10 mouse cellular contexts compared by ENCODE assay signal in the genomic region with DNA sequence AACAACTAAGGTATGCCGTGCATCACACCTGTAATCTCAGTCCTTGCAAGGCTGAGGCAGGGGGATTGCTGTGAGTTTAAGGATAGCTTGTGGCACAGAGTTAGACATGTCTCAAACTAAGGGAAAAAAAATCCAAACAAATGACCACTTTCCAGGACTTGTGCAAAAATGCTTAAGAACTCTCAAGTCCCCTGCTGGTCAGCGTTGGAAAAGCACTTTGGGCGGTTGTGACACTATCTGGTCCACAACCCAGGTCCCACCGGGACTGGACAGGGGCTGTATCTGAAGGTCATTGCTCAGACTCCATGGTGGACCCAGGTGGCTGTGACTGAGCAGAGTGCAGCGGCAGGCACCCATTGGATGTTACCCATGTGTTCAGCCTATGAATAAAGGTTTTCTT. TPM values are rescaled to one million over a fixed set of nuclear protein-coding genes. Genes with fewer than 3 reads are reported as not detected.
DNase-seq lines count a peak whose midpoint lies in the region; ATAC-seq and TF ChIP-seq lines count a peak whose summit lies in the region.
"Had no signal": no experiment of that assay in that cellular context is flagged by ENCODE, and none has a peak within 500 bp of the region (broad histone marks: within the 10 kb centered on the region; RNA-seq: fewer than 3 reads in every experiment).

No protein-coding gene starts in this region.

- H3K9me3 ChIP-seq in kidney, embryonic 15.5 days (replicated peaks) = no peaks in the 10 kb centered on the region
- H3K9me3 ChIP-seq in lung, postnatal 0 days (ENCODE audit: low read length) = no peaks in the 10 kb centered on the region
- no peaks in the 10 kb centered on the region for H3K9me3 ChIP-seq in forebrain, embryonic 12.5 days
- H3K9me3 ChIP-seq: hindbrain, embryonic 15.5 days; liver, embryonic 15.5 days had no signal

- H3K4me2 ChIP-seq in kidney, embryonic 15.5 days = peak overlapping the region; percentile 31
- H3K4me2 ChIP-seq in lung, postnatal 0 days (replicated peaks; ENCODE audit: low read depth, low read length) = no peak overlapping the region
- no peak overlapping the region for H3K4me2 ChIP-seq in forebrain, embryonic 12.5 days
- H3K4me2 ChIP-seq: hindbrain, embryonic 15.5 days; liver, embryonic 15.5 days had no signal

- H3K4me3 ChIP-seq in kidney, embryonic 15.5 days (replicated peaks) = peak overlapping the region; percentile 10
- H3K4me3 ChIP-seq in lung, postnatal 0 days (ENCODE audit: low read depth, low read length) = no peak overlapping the region
- H3K4me3 ChIP-seq in forebrain, embryonic 12.5 days (replicated peaks) = no peak overlapping the region
- H3K4me3 ChIP-seq: hindbrain, embryonic 15.5 days; liver, embryonic 15.5 days had no signal

- no peaks in the 10 kb centered on the region for H3K36me3 ChIP-seq in kidney, embryonic 15.5 days
- H3K36me3 ChIP-seq in lung, postnatal 0 days (ENCODE audit: insufficient read depth, low read length) = no peaks in the 10 kb centered on the region
- no peaks in the 10 kb centered on the region for H3K36me3 ChIP-seq in forebrain, embryonic 12.5 days (replicated peaks)
- H3K36me3 ChIP-seq: hindbrain, embryonic 15.5 days; liver, embryonic 15.5 days had no signal

- H3K27ac ChIP-seq in kidney, embryonic 15.5 days = no peak overlapping the region
- H3K27ac ChIP-seq in lung, postnatal 0 days (ENCODE audit: low read length) = no peak overlapping the region
- no peak overlapping the region for H3K27ac ChIP-seq in forebrain, embryonic 12.5 days
- H3K27ac ChIP-seq: hindbrain, embryonic 15.5 days; liver, embryonic 15.5 days had no signal

- WGBS in kidney, embryonic 15.5 days = 41% methylated on average over 5 of the region's 5 CpGs
- 41% methylated on average over 5 of the region's 5 CpGs for WGBS in lung, postnatal 0 days
- 39% methylated on average over 5 of the region's 5 CpGs for WGBS in forebrain, embryonic 12.5 days

- DNase-seq in kidney, adult 18-20 months = no peak
- peak; percentile 29 to 32 for DNase-seq in B cell, adult 2 months
- peak; percentile 68 for DNase-seq in ZHBTc4 (ENCODE audit: low read depth, low spot score)
- DNase-seq in lung, postnatal 0 days (ENCODE audit: low spot score) = peak; percentile 54
- DNase-seq in layer of hippocampus, adult 9-10 months (ENCODE audit: low spot score) = no peak
- no peak for DNase-seq in urinary bladder, postnatal 25 days (ENCODE audit: low spot score)

- H3K4me1 ChIP-seq in kidney, embryonic 15.5 days = peaks cover 50% of the 10 kb centered on the region
- H3K4me1 ChIP-seq in lung, postnatal 0 days (ENCODE audit: insufficient read depth, low read depth, low read length) = peaks cover 3% of the 10 kb centered on the region; the same call in 1 of the 2 replicates
- peaks cover 21% of the 10 kb centered on the region for H3K4me1 ChIP-seq in forebrain, embryonic 12.5 days

- ATAC-seq in kidney, embryonic 15.5 days (replicated peaks; ENCODE audit: low FRiP score) = no peak
- no peak for ATAC-seq in lung, postnatal 0 days
- no peak for ATAC-seq in forebrain, embryonic 12.5 days (ENCODE audit: low FRiP score)

- peak; percentile 75 for TF ChIP-seq CTCF in lung, postnatal 0 days (IDR thresholded peaks at IDR 0.05)

- H3K9ac ChIP-seq in kidney, embryonic 15.5 days = no peak overlapping the region
- no peak overlapping the region for H3K9ac ChIP-seq in lung, postnatal 0 days (replicated peaks; ENCODE audit: low read depth)
- H3K9ac ChIP-seq in forebrain, embryonic 12.5 days = no peak overlapping the region
- H3K9ac ChIP-seq: hindbrain, embryonic 15.5 days; liver, embryonic 15.5 days had no signal

- TF ChIP-seq EP300 in lung, postnatal 0 days (IDR thresholded peaks at IDR 0.05) = no peak

- H3K27me3 ChIP-seq in kidney, embryonic 15.5 days = peaks cover 55% of the 10 kb centered on the region
- H3K27me3 ChIP-seq in lung, postnatal 0 days (replicated peaks; ENCODE audit: insufficient read depth, low read length) = peaks cover 21% of the 10 kb centered on the region
- H3K27me3 ChIP-seq in forebrain, embryonic 12.5 days = peaks cover 95% of the 10 kb centered on the region

RNA-seq across cellular contexts. Expression of gene Foxl1, which starts 2.8 kb away (rescaled TPM):
- 6.7 and 6.9 TPM in 2 replicates for polyA plus RNA-seq in kidney, embryonic 15.5 days (2015; fragmentation: Nextera tagmentation; extraction: Ambion mirVana)
- 0.88 and 1.3 TPM in 2 replicates for polyA plus RNA-seq in lung, postnatal 0 days (2015; fragmentation: Nextera tagmentation; extraction: Ambion mirVana)
- polyA plus RNA-seq in forebrain, embryonic 12.5 days (2016; fragmentation: Nextera tagmentation; extraction: Ambion mirVana) = 0.18 and 0.36 TPM in 2 replicates

RNA-seq across cellular contexts. Expression of gene Foxc2, which starts 14.6 kb away (rescaled TPM):
- polyA plus RNA-seq in kidney, embryonic 15.5 days (2015; fragmentation: Nextera tagmentation; extraction: Ambion mirVana) = 40.8 and 42.3 TPM in 2 replicates
- 0.47 and 0.58 TPM in 2 replicates for polyA plus RNA-seq in lung, postnatal 0 days (2015; fragmentation: Nextera tagmentation; extraction: Ambion mirVana)
- polyA plus RNA-seq in forebrain, embryonic 12.5 days (2016; fragmentation: Nextera tagmentation; extraction: Ambion mirVana) = 3.3 and 4.6 TPM in 2 replicates
- polyA plus RNA-seq: liver, embryonic 15.5 days had no signal

RNA-seq across cellular contexts. Expression of gene Mthfsd, which starts 22.3 kb away (rescaled TPM):
- 65.5 and 67.1 TPM in 2 replicates for polyA plus RNA-seq in kidney, embryonic 15.5 days (2015; fragmentation: Nextera tagmentation; extraction: Ambion mirVana)
- 36.1 and 37.7 TPM in 2 replicates for polyA plus RNA-seq in lung, postnatal 0 days (2015; fragmentation: Nextera tagmentation; extraction: Ambion mirVana)
- polyA plus RNA-seq in forebrain, embryonic 12.5 days (2016; fragmentation: Nextera tagmentation; extraction: Ambion mirVana) = 55.0 and 60.2 TPM in 2 replicates

RNA-seq across cellular contexts. Expression of gene Foxf1, which starts 46.3 kb away (rescaled TPM):
- 1.6 and 5.2 TPM in 2 replicates for polyA plus RNA-seq in kidney, embryonic 15.5 days (2015; fragmentation: Nextera tagmentation; extraction: Ambion mirVana)
- 156 and 194 TPM in 2 replicates for polyA plus RNA-seq in lung, postnatal 0 days (2015; fragmentation: Nextera tagmentation; extraction: Ambion mirVana)
- 0.08 and 1.0 TPM in 2 replicates for polyA plus RNA-seq in forebrain, embryonic 12.5 days (2016; fragmentation: Nextera tagmentation; extraction: Ambion mirVana)

Comparison
In these comparisons a context has a peak if more than half of its experiments do, and no peak if none do; other contexts are left out.
1. DNase-seq: peak in B cell, adult 2 months (2 of 2), ZHBTc4 (single experiment) and lung, postnatal 0 days (single experiment); none in kidney, adult 18-20 months (single experiment), layer of hippocampus, adult 9-10 months (single experiment) and urinary bladder, postnatal 25 days (single experiment).